ENCODE assay signal across 8 mouse cellular contexts in genomic region chr1:166001904-166002489, GRCm38 (mm10). TPM values are rescaled to one million over a fixed set of nuclear protein-coding genes. Genes with fewer than 3 reads are reported as not detected.
DNase-seq lines count a peak whose midpoint lies in the region; ATAC-seq and TF ChIP-seq lines count a peak whose summit lies in the region.

No protein-coding gene starts in this region.

- peak; percentile 39 for ATAC-seq in forebrain, embryonic 15.5 days (replicated peaks)

- peak overlapping the region; percentile 91 for H3K9ac ChIP-seq in forebrain, embryonic 15.5 days (replicated peaks)

- peaks cover 6% of the 10 kb centered on the region for H3K4me1 ChIP-seq in lung, adult 2 months (ENCODE audit: control insufficient read depth, insufficient read depth, low read length)
- H3K4me1 ChIP-seq in forebrain, embryonic 15.5 days: peaks cover 36% of the 10 kb centered on the region
- H3K4me1 ChIP-seq in limb, embryonic 10.5 days: peaks cover 38% of the 10 kb centered on the region
- peaks cover 44% of the 10 kb centered on the region for H3K4me1 ChIP-seq in midbrain, embryonic 10.5 days

- no peaks in the 10 kb centered on the region for H3K36me3 ChIP-seq in forebrain, embryonic 15.5 days
- H3K36me3 ChIP-seq in limb, embryonic 10.5 days: no peaks in the 10 kb centered on the region
- no peaks in the 10 kb centered on the region for H3K36me3 ChIP-seq in midbrain, embryonic 10.5 days

- WGBS in lung, adult 2 months: 1% methylated on average over 60 of the region's 70 CpGs
- WGBS in forebrain, embryonic 15.5 days: 1% methylated on average over 37 of the region's 70 CpGs
- WGBS in limb, embryonic 10.5 days: 2% methylated on average over 63 of the region's 70 CpGs
- 2% methylated on average over 59 of the region's 70 CpGs for WGBS in midbrain, embryonic 10.5 days

- H3K4me2 ChIP-seq in forebrain, embryonic 15.5 days (replicated peaks): peak overlapping the region; percentile 86

- H3K9me3 ChIP-seq in forebrain, embryonic 15.5 days: no peaks in the 10 kb centered on the region
- no peaks in the 10 kb centered on the region for H3K9me3 ChIP-seq in limb, embryonic 10.5 days (replicated peaks)
- no peaks in the 10 kb centered on the region for H3K9me3 ChIP-seq in midbrain, embryonic 10.5 days (replicated peaks)

- H3K27ac ChIP-seq in forebrain, embryonic 15.5 days (replicated peaks): peak overlapping the region; percentile 94
- peak overlapping the region; percentile 99 for H3K27ac ChIP-seq in limb, embryonic 10.5 days
- peak overlapping the region; percentile 99 for H3K27ac ChIP-seq in midbrain, embryonic 10.5 days (replicated peaks)

- peak overlapping the region; percentile 66 for H3K4me3 ChIP-seq in lung, adult 2 months (replicated peaks; ENCODE audit: extremely low read depth, low read depth, low read length)
- peak overlapping the region; percentile 99 for H3K4me3 ChIP-seq in forebrain, embryonic 15.5 days
- peak overlapping the region; percentile 98 for H3K4me3 ChIP-seq in limb, embryonic 10.5 days
- H3K4me3 ChIP-seq in midbrain, embryonic 10.5 days: peak overlapping the region; percentile 82

- DNase-seq in adrenal gland, postnatal 14 days: peak; percentile 71
- DNase-seq in adrenal gland, adult 2 months: no peak
- DNase-seq in lung, adult 2 months: no peak
- no peak for DNase-seq in lung, postnatal 4 days
- DNase-seq in limb, embryonic 10.5 days (ENCODE audit: low spot score): peak; percentile 77
- DNase-seq in midbrain, embryonic 10.5 days (ENCODE audit: low spot score): no peak
- no peak for DNase-seq in layer of hippocampus, adult 8-10 months (ENCODE audit: low spot score in 2 of 2)

- no peak for TF ChIP-seq POLR2A in lung, adult 2 months (IDR thresholded peaks at IDR 0.05; ENCODE audit: borderline replicate concordance, extremely low read depth, low read depth, low read length)

- TF ChIP-seq CTCF in lung, adult 2 months (IDR thresholded peaks at IDR 0.05; ENCODE audit: insufficient read depth, low read length): no peak

- no peaks in the 10 kb centered on the region for H3K27me3 ChIP-seq in forebrain, embryonic 15.5 days
- no peaks in the 10 kb centered on the region for H3K27me3 ChIP-seq in limb, embryonic 10.5 days (ENCODE audit: low read depth, poor library complexity, severe bottlenecking)
- no peaks in the 10 kb centered on the region for H3K27me3 ChIP-seq in midbrain, embryonic 10.5 days (ENCODE audit: low read depth, poor library complexity, severe bottlenecking)

RNA-seq across cellular contexts. Expression of gene Pou2f1, which starts 0.5 kb away (rescaled TPM):
- 15.0 and 18.8 TPM in 2 replicates for total RNA-seq in adrenal gland, postnatal 14 days (2021)
- 10 to 100 TPM; 13.1 to 14.0 TPM for total RNA-seq in adrenal gland, adult 2 months (2021)
- 15.5 and 22.9 TPM in 2 replicates for polyA plus RNA-seq in adrenal gland, adult 2 months (2012; rRNA removed)
- 13.7 and 17.9 TPM in 2 replicates for polyA plus RNA-seq in lung, adult 2 months (2012; rRNA removed)
- 21.9 and 22.8 TPM in 2 replicates for polyA plus RNA-seq in forebrain, embryonic 15.5 days (2015; fragmentation: Nextera tagmentation; extraction: Ambion mirVana)
- 28.8 and 32.3 TPM in 2 replicates for polyA plus RNA-seq in limb, embryonic 10.5 days (2016; fragmentation: Nextera tagmentation; extraction: Ambion mirVana)
- polyA plus RNA-seq in midbrain, embryonic 10.5 days (2016; fragmentation: Nextera tagmentation; extraction: Ambion mirVana): 28.0 and 31.2 TPM in 2 replicates
- total RNA-seq in layer of hippocampus, adult 8-10 months (2022): 10 to 100 TPM; 17.0 to 23.2 (median 21.1) TPM

Comparison
In these comparisons a context has a peak if more than half of its experiments do, and no peak if none do; other contexts are left out.
1. DNase-seq: peak in adrenal gland, postnatal 14 days (single experiment) and limb, embryonic 10.5 days (single experiment); none in adrenal gland, adult 2 months (single experiment), lung, adult 2 months (single experiment), lung, postnatal 4 days (0 of 2), midbrain, embryonic 10.5 days (single experiment) and layer of hippocampus, adult 8-10 months (0 of 2).
2. Peak in every context shown above with its lines, with median percentiles within 50 percentile points of each other: H3K4me3 ChIP-seq and H3K27ac ChIP-seq.